Mouse (Mus musculus) retina, adult 2 months (tissue): ENCODE data around the gene Taok1.
"Not testable (repeated sequence)": the region's sequence is repeated elsewhere in the genome, so short reads cannot be mapped to it uniquely, and the experiment has no call there.

Experiments used
- DNase-seq: peaks from one replicate; pipeline ENCODE4 v3.0.0-alpha.2; 2012; ENCODE audit warnings: low read depth, low spot score

Gene Taok1

DNA sequence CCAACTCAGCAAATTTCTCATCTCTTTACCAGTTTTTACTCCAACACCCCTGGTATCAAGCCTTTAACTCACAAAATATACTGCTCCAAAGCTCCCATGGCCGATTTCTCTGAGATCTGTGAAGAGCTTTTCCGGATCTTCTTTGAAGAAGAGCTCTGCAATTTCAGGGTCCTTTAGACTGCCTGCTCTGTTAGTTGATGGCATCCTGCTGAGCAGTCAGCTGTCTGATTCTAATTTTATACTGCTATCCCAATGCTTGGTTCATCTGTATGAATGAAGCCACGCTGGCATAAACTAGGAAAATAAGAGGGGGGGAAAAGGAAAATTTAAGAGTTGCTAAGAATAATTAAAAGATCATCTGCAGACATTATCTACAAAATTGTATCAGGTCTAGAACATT is 22.4 kb downstream of the Taok1 start:
- DNase-seq, result no peak

GRCm38 (mm10) chr11:77545261-77545660 is 62.4 kb downstream of the Taok1 start:
- DNase-seq, result no peak

DNA sequence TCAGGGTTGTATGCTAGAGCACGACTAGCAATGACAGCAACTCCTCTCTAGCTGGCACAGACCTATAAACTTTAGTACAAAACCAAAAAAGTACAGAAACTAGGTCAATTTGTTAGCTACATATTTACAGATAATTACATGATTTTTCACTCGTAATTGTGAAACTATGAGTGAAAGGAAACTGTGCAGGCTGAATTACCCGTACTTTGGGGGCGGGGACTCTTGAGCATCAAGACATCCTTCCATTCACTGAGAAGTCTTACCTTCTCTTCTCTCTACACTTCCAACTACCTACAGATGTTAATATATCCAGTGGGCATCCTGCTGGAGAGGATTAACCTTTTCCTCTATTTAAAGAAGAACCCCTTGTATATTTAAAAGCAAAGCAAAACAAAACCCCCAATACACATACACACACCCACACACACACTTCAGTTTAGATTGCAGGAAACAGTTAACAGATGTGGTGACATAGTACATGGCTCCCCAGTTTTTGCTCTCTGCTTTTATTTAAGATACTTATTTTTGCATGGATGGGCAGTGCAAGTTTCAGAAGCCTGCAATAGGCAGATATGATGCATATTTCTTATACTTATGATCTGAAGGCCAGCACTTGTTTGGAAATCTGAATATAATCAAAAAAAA is 75.3 kb downstream of the Taok1 start:
- DNase-seq, result no peak

DNA sequence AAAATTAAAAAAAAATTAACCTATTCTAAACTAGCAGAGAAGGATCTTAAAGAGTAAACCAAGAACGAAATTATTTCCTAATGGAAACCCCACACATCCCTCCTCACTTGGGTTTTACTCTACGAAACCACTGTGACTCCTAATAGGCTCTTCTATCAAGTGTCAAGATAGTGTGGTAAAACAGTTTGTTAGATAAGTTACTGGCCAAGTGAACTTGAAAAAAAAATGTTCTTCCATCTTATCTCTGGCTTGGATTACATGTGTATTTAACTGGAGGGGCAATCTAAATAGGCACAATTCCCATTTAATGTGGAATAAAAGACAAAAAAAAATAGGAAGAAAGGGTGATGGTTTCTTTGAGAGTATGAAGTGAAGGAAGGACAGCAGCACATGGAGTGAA is 76.8 kb downstream of the Taok1 start:
- DNase-seq, result no peak

DNA sequence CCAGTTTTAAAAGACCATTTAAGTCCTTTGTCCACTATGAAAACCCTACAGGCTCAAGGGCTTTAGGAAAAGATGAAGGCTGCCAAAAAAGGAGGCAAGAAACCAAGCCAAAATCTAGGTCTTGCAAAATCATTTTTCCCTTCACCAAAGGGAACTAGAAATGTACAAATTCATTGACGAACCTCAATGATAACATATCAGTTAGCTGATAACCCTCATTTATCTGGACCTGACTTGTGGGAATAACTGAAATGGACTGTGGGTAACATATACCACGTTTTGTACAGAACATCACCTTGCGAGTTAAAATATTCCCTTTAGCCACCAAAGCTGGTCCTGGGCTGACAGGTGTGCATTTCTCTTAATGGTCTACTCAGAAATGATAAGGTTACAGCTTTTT is 78.0 kb downstream of the Taok1 start:
- DNase-seq, result no peak

DNA sequence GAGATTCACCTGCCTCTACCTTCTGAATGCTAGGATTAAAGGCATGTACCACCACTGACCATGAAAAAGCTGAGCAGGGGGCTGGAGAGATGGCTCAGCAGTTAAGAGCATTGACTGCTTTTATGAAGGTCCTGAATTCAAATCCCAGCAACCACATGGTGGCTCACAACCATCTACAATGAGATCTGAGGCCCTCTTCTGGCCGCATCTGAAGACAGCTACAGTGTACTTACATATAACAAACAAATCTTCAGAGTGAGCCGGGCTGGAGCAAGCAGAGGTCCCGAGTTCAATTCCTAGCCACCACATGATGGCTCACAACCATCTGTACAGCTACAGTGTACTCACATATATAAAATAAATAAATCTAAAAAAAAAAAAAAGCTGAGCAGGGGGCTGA is 79.2 kb downstream of the Taok1 start:
- DNase-seq, result not testable (repeated sequence)

DNA sequence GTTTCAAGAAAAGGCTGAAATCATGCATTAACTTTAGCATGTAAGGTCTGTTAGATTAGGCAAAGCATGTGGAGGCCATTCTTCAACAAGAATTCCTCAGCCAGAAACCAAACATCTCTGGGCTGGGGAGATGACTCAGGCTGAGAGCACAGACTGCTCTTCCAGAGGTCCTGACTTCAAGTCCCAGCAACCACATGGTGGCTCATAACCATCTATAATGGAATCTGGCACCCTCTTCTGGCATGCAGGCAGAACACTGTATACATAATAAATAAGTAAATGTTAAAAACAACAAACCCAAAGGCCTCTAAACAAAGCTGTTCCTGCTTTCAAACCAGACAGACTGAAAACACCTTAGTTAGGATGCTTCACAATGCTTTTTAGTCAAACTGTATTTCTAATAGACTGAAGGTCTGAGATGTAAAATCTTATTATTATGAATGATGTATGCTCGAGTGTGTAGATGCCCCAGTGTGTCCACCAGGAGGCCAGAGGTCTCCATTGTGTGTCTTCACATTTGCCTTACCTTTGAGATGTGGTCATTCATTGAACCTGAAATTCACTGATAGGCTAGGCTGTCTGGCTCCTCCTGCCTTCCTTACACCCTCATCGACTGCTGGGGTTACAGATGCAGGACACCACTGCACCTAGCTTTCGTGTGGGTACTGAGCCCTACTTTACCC is 81.7 kb downstream of the Taok1 start:
- DNase-seq, result no peak

DNA sequence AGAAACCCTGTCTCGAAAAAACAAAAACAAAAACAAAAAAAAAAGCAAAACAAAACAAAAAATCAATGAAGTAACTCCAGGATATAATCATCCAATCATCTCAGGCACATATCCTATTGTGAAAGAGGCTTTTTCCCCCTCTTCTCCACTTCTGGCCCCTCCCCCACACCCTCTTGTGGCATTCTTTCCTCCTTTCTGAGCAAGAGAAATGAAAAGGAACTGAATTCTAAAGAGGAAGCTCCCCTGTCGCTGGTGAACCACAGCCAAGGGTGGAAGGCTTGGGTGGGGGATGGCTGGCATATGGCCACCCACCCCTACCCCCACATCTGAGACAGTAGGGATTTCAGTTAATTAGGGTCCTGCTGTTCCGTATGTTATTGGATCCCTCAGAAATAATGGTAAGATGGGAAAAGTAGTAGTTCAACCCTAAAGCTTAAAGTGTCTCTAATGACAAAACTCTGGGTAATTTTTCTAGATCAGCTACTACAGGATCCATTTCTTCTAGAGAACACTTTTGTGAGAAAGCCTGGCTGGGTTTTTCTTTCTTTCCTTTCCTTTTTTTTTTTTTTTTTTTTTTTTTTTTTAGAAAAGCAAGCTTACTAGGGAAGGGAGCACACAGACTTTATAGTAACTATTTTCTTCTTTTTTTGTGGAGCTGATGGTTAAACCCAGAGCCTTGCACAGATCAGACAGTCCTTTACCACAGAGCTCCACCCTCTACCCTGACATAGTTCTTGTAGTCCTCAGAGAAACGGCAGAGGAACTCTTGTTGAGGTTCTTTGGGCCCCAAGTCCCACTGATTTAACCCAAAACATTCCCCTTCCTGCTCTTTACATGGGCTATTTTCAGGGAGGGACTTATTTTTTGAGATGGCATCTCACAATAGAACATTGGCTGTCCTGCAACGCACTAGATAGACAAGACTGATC is 86.8 kb downstream of the Taok1 start:
- DNase-seq, result no peak

GRCm38 (mm10) chr11:77519043-77519442 is 88.6 kb downstream of the Taok1 start, which contains the start of gene Gm10392:
Gm10392 (minus strand) TSS chr11:77519198.
- no peak for DNase-seq

DNA sequence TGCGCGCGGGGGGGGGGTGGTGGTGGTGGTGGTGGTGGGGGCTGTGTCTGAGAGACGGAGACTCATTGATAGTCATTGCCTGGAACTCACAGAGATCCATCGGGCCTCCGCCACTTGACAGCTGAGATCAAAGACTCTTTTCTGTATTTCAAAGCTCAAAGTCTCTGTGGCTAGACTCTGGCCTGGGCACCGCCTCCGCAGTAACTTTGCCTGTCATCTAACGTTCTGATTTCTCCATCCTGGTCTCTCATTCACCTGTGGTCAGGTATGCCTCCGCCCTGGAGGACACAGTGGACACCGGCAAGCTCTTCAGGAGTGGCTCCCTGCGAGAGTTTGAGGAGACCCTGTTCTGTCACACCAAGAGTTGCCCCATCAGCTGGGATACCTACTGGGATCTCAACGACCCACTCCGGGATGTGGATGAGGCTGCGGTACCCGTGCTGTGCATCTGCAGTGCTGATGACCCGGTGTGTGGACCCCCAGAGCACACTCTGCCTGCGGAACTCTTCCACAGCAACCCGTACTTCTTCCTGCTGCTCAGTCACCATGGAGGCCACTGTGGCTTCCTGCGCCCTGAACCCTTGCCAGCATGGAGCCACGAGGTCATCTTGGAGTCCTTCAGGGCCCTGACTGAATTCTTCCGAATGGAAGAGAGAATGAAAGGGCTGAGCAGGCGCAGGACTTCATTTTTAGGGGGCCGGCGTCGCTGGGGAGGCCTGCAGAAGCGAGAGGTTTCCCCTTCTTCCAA is 89.4 kb downstream of the Taok1 start:
- no peak for DNase-seq

- DNase-seq, result no peak
These were observed 90.8 kb downstream of the Taok1 start for GRCm38 (mm10) chr11:77516553-77517425.

DNA sequence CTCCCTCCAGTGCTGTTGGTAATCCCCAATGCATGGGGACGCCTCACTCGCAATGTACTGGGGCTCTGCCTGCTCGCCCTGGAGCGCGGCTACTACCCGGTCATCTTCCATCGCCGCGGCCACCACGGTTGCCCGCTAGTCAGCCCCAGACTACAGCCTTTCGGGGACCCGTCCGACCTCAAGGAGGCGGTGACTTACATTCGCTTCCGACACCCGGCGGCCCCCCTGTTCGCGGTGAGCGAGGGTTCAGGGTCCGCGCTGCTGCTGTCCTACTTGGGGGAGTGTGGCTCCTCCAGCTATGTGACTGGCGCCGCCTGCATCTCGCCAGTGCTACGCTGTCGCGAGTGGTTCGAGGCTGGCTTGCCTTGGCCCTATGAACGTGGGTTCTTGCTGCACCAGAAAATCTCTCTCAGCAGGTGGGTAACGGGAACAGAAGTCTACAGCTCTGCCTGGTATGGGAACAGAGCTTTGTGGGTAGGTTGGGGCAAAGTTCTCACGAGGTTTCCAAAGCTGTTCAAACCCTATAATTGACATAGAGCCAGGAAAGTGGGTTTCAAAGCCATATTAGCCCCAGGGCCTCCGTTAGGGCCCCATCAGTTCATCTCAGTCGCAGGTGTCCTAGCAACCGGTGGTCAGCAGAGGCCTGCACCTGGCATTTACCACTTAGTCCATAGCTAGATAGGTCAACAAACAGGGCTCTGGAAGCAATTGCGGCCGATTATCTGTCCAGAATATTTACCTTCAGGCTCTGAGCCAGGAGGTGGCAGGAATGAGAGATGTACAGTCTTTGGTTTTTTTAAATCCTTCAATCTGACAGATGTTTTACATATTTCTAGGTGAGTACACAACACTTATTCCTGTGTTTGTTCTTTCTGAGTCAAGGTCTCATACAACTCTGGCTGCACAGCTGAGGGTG is 91.7 kb downstream of the Taok1 start, which contains the start of gene Trp53i13:
Gene Trp53i13 (minus strand): TSS at position 344 of the 916 bp plus-strand sequence.
- no peak for DNase-seq

GRCm38 (mm10) chr11:77514832-77515636 is 92.6 kb downstream of the Taok1 start, which contains the start of gene Abhd15:
Abhd15 (plus strand) TSS chr11:77515121.
- no peak for DNase-seq

DNA sequence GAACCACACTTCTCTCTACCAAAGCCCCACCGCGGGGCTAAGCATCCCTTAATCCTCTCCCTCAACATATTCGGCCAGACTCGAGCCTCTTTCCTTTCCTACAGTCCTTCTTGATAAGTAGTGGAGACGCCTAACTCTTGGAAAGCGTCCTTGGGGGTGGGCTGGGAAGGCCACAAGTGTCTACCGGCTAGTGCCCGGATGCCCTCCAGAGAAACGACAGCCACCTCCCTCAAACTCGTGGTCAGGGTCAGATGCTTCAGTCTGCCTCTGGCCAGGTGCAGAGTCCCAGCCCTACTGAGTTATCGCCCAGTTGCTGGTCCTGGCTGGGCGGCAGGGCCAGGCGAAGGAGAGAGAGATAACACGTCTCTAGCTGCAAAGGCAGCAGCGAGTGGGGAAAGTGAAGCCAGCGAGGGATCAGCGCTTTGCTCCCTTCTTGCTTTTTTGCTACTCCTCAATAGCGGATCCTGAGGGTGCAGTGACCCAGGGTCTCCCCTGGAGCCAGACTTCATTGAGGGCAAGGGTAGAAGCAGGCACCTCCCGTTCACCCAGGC is 93.3 kb downstream of the Taok1 start:
- DNase-seq, result no peak

GRCm38 (mm10) chr11:77513811-77514170 is 93.8 kb downstream of the Taok1 start:
- no peak for DNase-seq

- DNase-seq, result peak; percentile 69
These were observed 94.5 kb downstream of the Taok1 start for GRCm38 (mm10) chr11:77512891-77513810.

GRCm38 (mm10) chr11:77511336-77511735 is 96.3 kb downstream of the Taok1 start:
- no peak for DNase-seq
